Mouse (Mus musculus) G1E (cell line): Measurements from ENCODE around the gene Rbms3.

Experiments used
- CTCF ChIP-seq: IDR thresholded peaks from 2 replicates; pipeline ENCODE4 v1.5.1; 2012; ENCODE audit warnings: low read depth, low read length, inconsistent platforms, mixed read lengths
- GATA1 ChIP-seq: IDR thresholded peaks from 2 replicates; pipeline ENCODE4 v1.6.1; 2012; ENCODE audit warnings: borderline replicate concordance, low read length, inconsistent platforms, mixed read lengths
- TAL1 ChIP-seq: conservative IDR thresholded peaks from 2 replicates; pipeline ENCODE4 v1.6.1; 2012; ENCODE audit warnings: low read depth, low read length, inconsistent platforms, mixed read lengths

- TF ChIP-seq CTCF = no peak
- TF ChIP-seq TAL1 = no peak
- TF ChIP-seq GATA1 = no peak
Measured at GRCm38 (mm10) chr9:117375776-117376175, 253.9 kb downstream of the Rbms3 start.
